Mouse (Mus musculus): ENCODE measurements around the gene Snapc2. TPM values are rescaled to one million over a fixed set of nuclear protein-coding genes. Genes with fewer than 3 reads are reported as not detected.

Snapc2 gene
- 47.8 and 71.6 TPM in 2 replicates for polyA plus RNA-seq (2012; rRNA removed)

DNA sequence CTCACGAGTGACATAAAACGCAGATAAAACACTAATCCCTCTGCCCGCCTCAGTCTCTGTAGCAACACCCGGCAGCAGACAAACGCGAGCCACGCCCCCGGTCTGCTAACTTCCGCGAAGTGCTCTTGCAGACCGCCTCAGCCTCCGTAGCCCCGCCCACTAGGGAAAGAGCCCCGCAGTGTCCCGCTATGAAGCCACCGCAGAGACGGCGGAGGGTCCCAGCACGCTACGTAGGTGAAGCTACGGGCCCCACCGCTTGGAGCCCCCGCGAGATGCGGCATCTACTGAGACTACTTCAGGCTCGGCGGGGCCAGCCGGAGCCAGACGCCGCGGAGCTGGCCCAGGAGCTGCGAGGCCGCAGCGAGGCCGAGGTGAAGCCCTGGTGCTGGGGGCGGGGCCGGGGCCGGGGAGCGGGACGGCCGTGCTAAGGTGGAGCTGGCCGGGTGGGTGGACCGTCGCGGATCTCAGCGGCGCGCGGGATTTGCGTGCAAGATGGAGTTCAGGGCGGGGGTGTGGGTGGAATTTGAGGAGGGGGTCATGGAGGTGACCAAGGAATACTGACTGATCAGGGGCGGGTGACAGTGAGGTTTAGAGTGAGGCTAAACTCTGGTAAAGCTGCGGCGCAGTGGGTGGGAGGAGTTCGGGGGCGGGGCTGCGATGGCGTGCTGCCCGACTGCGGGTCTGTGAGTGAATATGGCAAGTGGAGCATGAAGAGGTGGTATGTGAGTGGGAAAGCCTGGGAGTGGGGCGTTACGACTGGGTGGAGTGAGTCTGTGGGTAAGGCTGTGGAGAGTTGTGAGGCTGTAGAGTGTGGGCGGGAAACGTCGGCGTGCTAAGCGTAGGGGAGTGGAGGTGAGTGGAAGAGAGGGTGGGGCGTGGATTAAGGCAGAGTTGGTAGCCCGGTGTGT, at the start of gene Snapc2:
Snapc2 (plus strand) TSS at position 147 of the 908 bp plus-strand sequence.

DNA sequence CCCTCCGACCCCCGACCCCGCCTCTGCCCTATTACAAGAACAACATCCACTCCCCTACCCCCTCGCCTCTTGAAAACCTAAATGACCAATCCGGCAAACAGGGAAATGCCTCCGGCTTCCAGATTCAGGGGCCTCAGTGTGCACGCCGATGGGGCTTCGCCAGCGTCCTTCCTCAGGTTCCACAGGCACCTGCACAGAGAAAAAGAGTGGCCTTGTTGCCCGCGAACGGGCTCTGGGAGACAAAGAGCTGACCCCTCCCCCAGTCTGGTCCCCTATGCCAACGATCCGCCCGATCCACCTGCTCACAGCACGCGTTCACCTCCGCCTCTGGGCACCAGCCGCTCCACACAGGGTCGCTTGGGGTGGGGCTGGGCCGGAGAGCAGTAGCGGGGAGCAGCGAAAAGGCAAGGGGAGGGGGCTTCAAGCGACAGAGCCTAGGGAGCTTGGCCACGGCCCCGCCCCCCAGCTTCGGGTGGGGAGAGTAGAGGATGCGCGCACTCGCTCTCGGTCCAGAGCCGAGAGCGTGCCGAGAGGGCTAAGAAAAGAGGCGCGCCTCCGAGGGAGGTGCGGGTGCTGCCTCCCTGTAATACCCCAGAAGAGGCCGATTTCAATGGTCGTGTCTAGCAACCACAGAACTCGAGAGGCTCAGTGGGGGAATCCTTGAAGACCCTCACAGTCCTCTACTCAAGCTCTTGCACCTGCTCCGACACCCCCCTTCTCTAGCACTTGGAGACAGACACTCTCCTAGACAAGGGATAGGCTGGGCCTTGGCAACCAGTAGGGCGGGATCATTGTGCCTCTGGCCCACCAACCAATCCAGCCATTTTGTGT, 35.9 kb upstream of the Snapc2 start, which contains the start of gene Prr36:
Prr36 (minus strand) TSS at position 669 of the 831 bp plus-strand sequence.

DNA sequence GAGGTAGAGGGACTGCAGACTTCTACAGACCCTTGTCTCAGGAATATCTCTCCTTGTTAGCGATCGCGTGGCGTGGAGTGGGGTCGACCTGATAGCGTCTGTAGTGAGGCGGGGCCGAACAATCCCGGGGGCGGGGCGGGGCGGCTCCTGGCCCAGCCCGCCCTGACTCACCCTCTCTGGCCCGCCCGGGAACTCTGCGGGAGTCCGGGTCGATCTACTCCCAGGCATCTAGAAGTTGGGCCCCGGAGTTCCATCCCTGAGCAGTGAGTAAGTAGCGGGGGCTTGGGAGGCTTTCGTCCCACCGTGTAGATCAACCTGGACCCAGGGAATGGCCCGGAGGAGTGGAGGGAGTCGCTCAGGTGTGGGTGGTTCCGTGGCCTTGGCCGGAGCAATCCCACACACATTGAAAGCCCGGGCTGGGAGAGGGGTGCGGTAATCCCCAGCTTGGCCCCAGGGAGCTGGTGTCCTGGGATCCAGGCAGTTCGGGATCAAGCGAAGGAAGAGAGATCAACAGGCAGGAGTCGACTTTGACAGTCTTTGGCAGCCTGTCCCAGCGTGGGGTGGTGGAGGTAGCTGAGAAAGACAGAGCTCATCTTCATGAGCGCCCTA, 26.0 kb upstream of the Snapc2 start, which contains the start of gene Lrrc8e:
Lrrc8e (plus strand) TSS at position 89 of the 609 bp plus-strand sequence.

DNA sequence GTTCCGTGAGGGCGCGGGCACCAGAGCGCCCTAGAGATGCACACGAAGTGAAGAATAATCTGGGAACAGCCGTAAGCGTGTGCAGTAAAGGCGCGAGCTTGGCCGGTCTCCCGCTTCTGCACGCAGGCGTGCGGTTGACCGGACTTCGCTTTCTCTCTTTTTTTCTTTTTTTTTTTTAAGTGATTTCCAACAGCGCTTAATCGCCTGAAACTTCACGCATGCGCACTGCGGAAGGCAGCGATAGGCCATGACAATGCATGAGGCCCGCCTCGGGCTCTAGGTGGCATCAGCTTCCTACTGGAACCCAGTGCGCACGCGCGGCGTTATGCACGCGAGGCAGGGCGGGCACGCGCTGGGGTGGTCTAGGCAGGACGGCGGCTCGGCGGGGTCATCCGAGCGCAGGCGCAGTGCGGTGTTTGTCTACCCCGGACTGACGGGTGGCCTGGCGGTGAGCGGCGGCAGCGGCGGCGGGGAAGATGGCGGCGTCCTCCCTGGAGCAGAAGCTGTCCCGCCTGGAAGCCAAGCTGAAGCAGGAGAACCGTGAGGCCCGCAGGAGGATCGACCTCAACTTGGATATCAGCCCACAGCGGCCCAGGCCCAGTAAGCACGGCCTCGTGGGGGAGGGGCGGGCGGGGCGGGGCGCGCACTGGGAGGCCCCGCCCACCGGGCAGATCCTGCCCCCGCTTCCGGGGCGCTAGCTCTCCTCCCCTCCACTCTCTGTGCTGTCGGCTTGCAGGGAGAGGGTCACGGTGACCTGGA, 14.3 kb upstream of the Snapc2 start, which contains the start of the genes Map2k7 and Gm49320:
Map2k7 (plus strand) TSS at position 307 of the 759 bp plus-strand sequence.
Gm49320 (plus strand) TSS at position 432 of the 759 bp plus-strand sequence.

DNA sequence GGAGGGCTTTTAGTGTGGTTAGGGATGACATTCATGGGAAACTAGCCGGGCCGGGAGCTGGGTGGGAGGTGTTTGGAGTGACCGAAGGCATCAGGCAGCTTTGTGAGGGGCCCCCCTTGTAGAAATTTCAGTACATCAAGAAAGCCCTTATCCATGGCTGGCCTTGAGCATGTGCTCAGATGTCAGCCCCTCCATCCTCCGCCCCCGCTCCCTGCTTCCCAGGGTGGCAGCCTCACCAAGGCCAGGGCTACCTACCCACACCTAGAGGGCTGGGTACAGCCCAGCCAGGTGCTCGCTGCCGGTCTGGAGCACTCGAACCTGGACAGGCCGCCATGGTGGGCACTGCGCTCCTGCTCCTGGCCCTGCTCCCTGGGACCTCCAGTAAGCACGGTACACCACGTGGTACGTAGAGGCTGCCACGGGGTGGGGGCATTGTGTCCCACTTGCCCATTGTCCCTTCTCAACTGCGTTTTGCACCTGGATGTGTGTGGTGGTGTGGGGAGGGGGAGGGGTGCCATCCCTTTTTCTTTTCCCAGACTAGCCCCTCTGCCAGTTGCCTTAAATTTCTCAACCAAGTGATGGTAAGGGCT, 4.8 kb upstream of the Snapc2 start, which contains the start of gene Tgfbr3l:
Tgfbr3l (plus strand) TSS at position 264 of the 590 bp plus-strand sequence.

DNA sequence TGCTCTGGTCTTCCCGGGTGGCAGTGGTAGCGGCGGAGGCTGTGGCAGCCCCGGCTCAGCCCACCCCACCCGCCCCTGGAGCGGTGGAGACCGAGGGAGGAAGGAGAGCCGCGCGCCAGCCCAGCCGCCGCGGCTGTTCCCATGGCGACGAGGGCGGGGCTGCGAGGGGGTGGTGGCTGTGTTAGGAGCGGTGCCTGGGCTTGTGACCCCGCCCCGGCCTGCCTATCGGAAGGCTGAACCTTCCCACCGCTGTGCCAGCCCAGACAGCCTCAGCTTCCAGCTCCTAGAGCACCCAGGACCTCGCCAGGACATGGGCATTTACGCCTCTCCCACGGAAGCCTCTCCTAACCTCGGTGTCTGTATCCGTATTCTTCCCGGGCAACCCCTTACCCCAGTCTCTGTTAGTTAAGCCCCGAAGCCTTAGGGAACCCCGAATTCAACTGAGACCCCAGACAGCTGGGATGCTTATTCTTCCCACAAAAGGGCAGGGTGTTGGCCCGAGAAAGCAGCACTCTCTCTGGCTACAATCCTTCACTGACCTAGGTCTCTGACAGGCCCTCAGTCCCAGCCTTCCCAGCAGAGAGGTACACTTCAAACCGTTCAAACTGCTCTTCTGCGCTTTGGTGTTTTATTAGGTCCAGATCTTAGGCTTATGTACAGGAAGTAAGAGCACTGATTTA, 6.4 kb downstream of the Snapc2 start, which contains the start of gene Ctxn1:
Ctxn1 (minus strand) TSS at position 150 of the 680 bp plus-strand sequence.

DNA sequence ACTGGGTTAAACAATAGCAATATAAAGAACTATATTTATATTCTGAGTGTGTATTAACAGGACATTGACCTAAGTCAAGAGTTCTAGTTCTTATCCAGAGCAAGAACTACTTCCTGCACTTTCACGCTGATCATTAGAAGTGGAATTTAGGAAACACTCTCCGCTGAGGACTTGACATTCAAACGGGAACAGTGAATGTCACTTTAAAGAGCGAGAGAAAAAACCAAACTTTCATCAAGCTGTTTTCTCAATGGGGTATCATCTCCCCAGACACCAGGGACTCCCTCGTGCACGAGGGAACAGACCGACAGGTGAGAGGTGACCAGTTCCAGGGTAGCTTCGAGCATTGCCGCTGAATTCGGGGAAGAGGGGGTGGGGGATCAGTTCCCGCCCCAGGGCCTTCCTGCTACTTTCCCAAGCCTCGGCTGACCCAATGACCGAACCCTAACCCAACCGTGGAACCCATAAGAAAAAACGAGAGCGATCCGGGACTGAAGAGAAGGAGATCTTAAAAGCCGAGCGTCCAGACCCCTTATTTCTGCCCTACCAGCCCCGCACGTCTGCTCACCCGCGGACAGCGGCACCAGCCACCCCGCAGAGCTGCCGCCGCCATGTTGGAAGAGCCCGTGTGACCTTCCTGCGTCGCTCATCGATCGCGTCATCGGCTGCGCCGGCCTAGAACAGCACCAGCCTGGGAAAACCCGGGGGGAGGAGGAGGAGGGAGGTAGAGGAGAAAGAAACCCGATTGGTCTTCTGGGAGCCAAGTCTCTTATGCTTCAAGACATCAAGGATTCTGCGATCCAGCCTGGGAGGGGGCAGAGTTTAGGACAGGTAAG, 22.6 kb downstream of the Snapc2 start, which contains the start of gene Timm44:
Timm44 (minus strand) TSS at position 639 of the 836 bp plus-strand sequence.

Other genes starting within 250 kb of the Snapc2 start
- not detected in 2 replicates for gene Cd209f, start 147.2 kb upstream of the Snapc2 start, polyA plus RNA-seq (2012; rRNA removed)
- not detected in 2 replicates for gene Cd209g, start 119.0 kb upstream of the Snapc2 start, polyA plus RNA-seq (2012; rRNA removed)
- 34.2 and 35.4 TPM in 2 replicates for gene Evi5l, start 86.5 kb upstream of the Snapc2 start, polyA plus RNA-seq (2012; rRNA removed)
- 22.9 and 31.1 TPM in 2 replicates for gene Prr36, start 35.6 kb upstream of the Snapc2 start, polyA plus RNA-seq (2012; rRNA removed)
- 0.05 and 0.06 TPM in 2 replicates for gene Lrrc8e, start 26.3 kb upstream of the Snapc2 start, polyA plus RNA-seq (2012; rRNA removed)
- gene Map2k7, start 14.3 kb upstream of the Snapc2 start, polyA plus RNA-seq (2012; rRNA removed): 58.2 and 61.0 TPM in 2 replicates
- 2.7 and 6.0 TPM in 2 replicates for gene Gm49320, start 14.2 kb upstream of the Snapc2 start, polyA plus RNA-seq (2012; rRNA removed)
- 25.9 and 32.2 TPM in 2 replicates for gene Tgfbr3l, start 4.9 kb upstream of the Snapc2 start, polyA plus RNA-seq (2012; rRNA removed)
- 153 and 192 TPM in 2 replicates for gene Ctxn1, start 6.2 kb downstream of the Snapc2 start, polyA plus RNA-seq (2012; rRNA removed)
- 89.5 and 95.6 TPM in 2 replicates for gene Timm44, start 22.8 kb downstream of the Snapc2 start, polyA plus RNA-seq (2012; rRNA removed)
- gene Ccl25, start 72.1 kb downstream of the Snapc2 start, polyA plus RNA-seq (2012; rRNA removed): 15.2 and 19.8 TPM in 2 replicates
- 61.1 and 104 TPM in 2 replicates for gene Elavl1, start 72.3 kb downstream of the Snapc2 start, polyA plus RNA-seq (2012; rRNA removed)
- 18.2 and 21.5 TPM in 2 replicates for gene Cers4, start 239.9 kb downstream of the Snapc2 start, polyA plus RNA-seq (2012; rRNA removed)

Measured in central nervous system, embryonic 11.5 days (tissue).